Mouse (Mus musculus) midbrain, embryonic 15.5 days (tissue): ENCODE data around the gene Baz2b. TPM values are rescaled to one million over a fixed set of nuclear protein-coding genes. Genes with fewer than 3 reads are reported as not detected.
A peak's percentile ranks its signal among the peaks of the same experiment; 100 is the strongest.

Source experiments
- ATAC-seq: fragments of 200-750 bp; cut with Nextera tagmentation; replicated peaks from 2 replicates; pipeline ENCODE4 v1.8.0; 2017; ENCODE audit warnings: moderate TSS enrichment
- H3K27ac ChIP-seq: fragments of 300-500 bp; sonication (generic); 2 replicates; pipeline ENCODE4 v1.5.1; 2015; ENCODE audit warnings: mild to moderate bottlenecking, inconsistent platforms
- H3K27me3 ChIP-seq: fragments of 300-500 bp; sonication (generic); replicated peaks from 2 replicates; pipeline ENCODE4 v1.6.1; 2015; ENCODE audit warnings: inconsistent platforms
- H3K36me3 ChIP-seq: fragments of 300-500 bp; sonication (generic); replicated peaks from 2 replicates; pipeline ENCODE4 v1.6.1; 2015; ENCODE audit warnings: inconsistent platforms
- H3K4me1 ChIP-seq: fragments of 300-500 bp; sonication (generic); 2 replicates; pipeline ENCODE4 v1.6.1; 2015; ENCODE audit warnings: inconsistent platforms
- H3K4me2 ChIP-seq: fragments of 300-500 bp; sonication (generic); 2 replicates; pipeline ENCODE4 v1.6.1; 2015; ENCODE audit warnings: inconsistent platforms, mild to moderate bottlenecking, moderate library complexity
- H3K4me3 ChIP-seq: fragments of 300-500 bp; sonication (generic); 2 replicates; pipeline ENCODE4 v1.5.1; 2015; ENCODE audit warnings: mild to moderate bottlenecking, inconsistent platforms
- H3K9ac ChIP-seq: fragments of 300-500 bp; sonication (generic); 2 replicates; pipeline ENCODE4 v1.6.1; 2015; ENCODE audit warnings: mild to moderate bottlenecking, inconsistent platforms
- H3K9me3 ChIP-seq: fragments of 300-500 bp; sonication (generic); 2 replicates; pipeline ENCODE4 v1.6.1; 2016; ENCODE audit warnings: inconsistent platforms
- WGBS: fragments of 180-500 bp; shearing (Covaris S2); methylation state at CpG from one replicate; pipeline ENCODE4 v1.1.7; 2015; ENCODE audit warnings: mixed read lengths; 5-methylcytosine and 5-hydroxymethylcytosine counted together
- polyA plus RNA-seq: library from polyadenylated mRNA; unstranded; fragments of >200 nt; fragmentation: Nextera tagmentation; extraction: Ambion mirVana; gene quantifications from 2 replicates; pipeline ENCODE4 v1.2.1, GENCODE M21; 2015

Gene Baz2b
- polyA plus RNA-seq, 1 experiment from 2014 or later, result 86.7 TPM

GRCm38 (mm10) chr2:60216547-60217153 lies 7.0 kb upstream of the Baz2b start:
- H3K36me3 ChIP-seq, result no peaks in the 10 kb centered on the region
- H3K27me3 ChIP-seq, result no peaks in the 10 kb centered on the region
- H3K9me3 ChIP-seq, result no peaks in the 10 kb centered on the region
- H3K4me3 ChIP-seq, result no peak overlapping the region
- peaks cover 32% of the 10 kb centered on the region for H3K4me1 ChIP-seq
- no peak for ATAC-seq
- 89% methylated on average over 4 of the region's 4 CpGs for WGBS
- no peak overlapping the region for H3K27ac ChIP-seq
- no peak overlapping the region for H3K4me2 ChIP-seq
- no peak overlapping the region for H3K9ac ChIP-seq

GRCm38 (mm10) chr2:60214683-60215082 lies 5.0 kb upstream of the Baz2b start:
- no peak overlapping the region for H3K4me3 ChIP-seq
- WGBS, result 96% methylated on average over 2 of the region's 2 CpGs
- no peaks in the 10 kb centered on the region for H3K27me3 ChIP-seq
- ATAC-seq, result no peak
- H3K9me3 ChIP-seq, result no peaks in the 10 kb centered on the region
- H3K36me3 ChIP-seq, result no peaks in the 10 kb centered on the region
- peaks cover 34% of the 10 kb centered on the region for H3K4me1 ChIP-seq
- H3K4me2 ChIP-seq, result no peak overlapping the region
- no peak overlapping the region for H3K9ac ChIP-seq
- H3K27ac ChIP-seq, result no peak overlapping the region

- Histone ChIP-seq H3K4me3 (no peak overlapping the region), H3K4me2 (no peak overlapping the region), H3K27ac (no peak overlapping the region), H3K27me3 (no peaks in the 10 kb centered on the region), H3K9me3 (no peaks in the 10 kb centered on the region), H3K36me3 (no peaks in the 10 kb centered on the region), H3K4me1 (peaks cover 39% of the 10 kb centered on the region), H3K9ac (no peak overlapping the region)
- no peak for ATAC-seq
Observed at GRCm38 (mm10) chr2:60212488-60212887, 2.8 kb upstream of the Baz2b start.

GRCm38 (mm10) chr2:60210821-60211220 lies 1.2 kb upstream of the Baz2b start:
- Histone ChIP-seq H3K27ac (peak overlapping the region; percentile 92), H3K9ac (peak overlapping the region; percentile 78), H3K9me3 (no peaks in the 10 kb centered on the region), H3K4me1 (peaks cover 34% of the 10 kb centered on the region), H3K36me3 (no peaks in the 10 kb centered on the region), H3K4me2 (peak overlapping the region; percentile 59), H3K4me3 (peak overlapping the region; percentile 84), H3K27me3 (no peaks in the 10 kb centered on the region)
- peak; percentile 10; the same call in 1 of the 2 replicates for ATAC-seq
- 24% methylated on average over 5 of the region's 5 CpGs for WGBS

GRCm38 (mm10) chr2:60209122-60209611 lies 472 bp downstream of the Baz2b start:
- H3K9me3 ChIP-seq, result no peaks in the 10 kb centered on the region
- peaks cover 31% of the 10 kb centered on the region for H3K4me1 ChIP-seq
- 1% methylated on average over 35 of the region's 35 CpGs for WGBS
- peak; percentile 59 for ATAC-seq
- no peaks in the 10 kb centered on the region for H3K36me3 ChIP-seq
- H3K9ac ChIP-seq, result peak overlapping the region; percentile 78
- H3K4me2 ChIP-seq, result peak overlapping the region; percentile 50
- H3K27ac ChIP-seq, result peak overlapping the region; percentile 92
- no peaks in the 10 kb centered on the region for H3K27me3 ChIP-seq
- H3K4me3 ChIP-seq, result peak overlapping the region; percentile 84

GRCm38 (mm10) chr2:60205795-60206194 lies 3.8 kb downstream of the Baz2b start:
- H3K4me1 ChIP-seq, result peaks cover 10% of the 10 kb centered on the region
- no peaks in the 10 kb centered on the region for H3K27me3 ChIP-seq
- H3K9ac ChIP-seq, result no peak overlapping the region
- ATAC-seq, result no peak
- H3K27ac ChIP-seq, result no peak overlapping the region
- no peaks in the 10 kb centered on the region for H3K9me3 ChIP-seq
- no peak overlapping the region for H3K4me2 ChIP-seq
- no peak overlapping the region for H3K4me3 ChIP-seq
- 48% methylated on average over 6 of the region's 6 CpGs for WGBS
- no peaks in the 10 kb centered on the region for H3K36me3 ChIP-seq

- no peak overlapping the region for H3K4me3 ChIP-seq
- H3K27ac ChIP-seq, result no peak overlapping the region
- no peak overlapping the region for H3K9ac ChIP-seq
- peaks cover 8% of the 10 kb centered on the region for H3K4me1 ChIP-seq
- H3K27me3 ChIP-seq, result no peaks in the 10 kb centered on the region
- H3K9me3 ChIP-seq, result no peaks in the 10 kb centered on the region
- no peak overlapping the region for H3K4me2 ChIP-seq
- WGBS, result 91% methylated on average over 6 of the region's 6 CpGs
- no peaks in the 10 kb centered on the region for H3K36me3 ChIP-seq
- ATAC-seq, result no peak
Observed at GRCm38 (mm10) chr2:60204162-60204561, 5.5 kb downstream of the Baz2b start.

- H3K9ac ChIP-seq, result no peak overlapping the region
- H3K4me2 ChIP-seq, result no peak overlapping the region
- H3K27ac ChIP-seq, result no peak overlapping the region
- no peaks in the 10 kb centered on the region for H3K36me3 ChIP-seq
- 97% methylated on average over 4 of the region's 4 CpGs for WGBS
- ATAC-seq, result no peak
- H3K4me1 ChIP-seq, result peaks cover 8% of the 10 kb centered on the region
- H3K27me3 ChIP-seq, result no peaks in the 10 kb centered on the region
- no peak overlapping the region for H3K4me3 ChIP-seq
- no peaks in the 10 kb centered on the region for H3K9me3 ChIP-seq
Observed at GRCm38 (mm10) chr2:60203733-60204132, 5.9 kb downstream of the Baz2b start.

GRCm38 (mm10) chr2:60202900-60203530 lies 6.6 kb downstream of the Baz2b start:
- no peaks in the 10 kb centered on the region for H3K27me3 ChIP-seq
- H3K4me3 ChIP-seq, result no peak overlapping the region
- no peak overlapping the region for H3K9ac ChIP-seq
- no peak for ATAC-seq
- no peak overlapping the region for H3K4me2 ChIP-seq
- H3K9me3 ChIP-seq, result no peaks in the 10 kb centered on the region
- H3K36me3 ChIP-seq, result no peaks in the 10 kb centered on the region
- no peak overlapping the region for H3K27ac ChIP-seq
- WGBS, result 86% methylated on average over 8 of the region's 8 CpGs
- H3K4me1 ChIP-seq, result peaks cover 5% of the 10 kb centered on the region

GRCm38 (mm10) chr2:60200667-60201066 lies 9.0 kb downstream of the Baz2b start:
- H3K4me2 ChIP-seq, result no peak overlapping the region
- no peak overlapping the region for H3K9ac ChIP-seq
- no peak overlapping the region for H3K4me3 ChIP-seq
- no peaks in the 10 kb centered on the region for H3K4me1 ChIP-seq
- no peak overlapping the region for H3K27ac ChIP-seq
- no peak for ATAC-seq
- H3K36me3 ChIP-seq, result no peaks in the 10 kb centered on the region
- 58% methylated on average over 8 of the region's 8 CpGs for WGBS
- no peaks in the 10 kb centered on the region for H3K9me3 ChIP-seq
- no peaks in the 10 kb centered on the region for H3K27me3 ChIP-seq

GRCm38 (mm10) chr2:60200051-60200562 lies 9.5 kb downstream of the Baz2b start:
- Histone ChIP-seq H3K36me3 (no peaks in the 10 kb centered on the region), H3K9ac (no peak overlapping the region), H3K4me1 (no peaks in the 10 kb centered on the region), H3K27ac (no peak overlapping the region), H3K4me2 (no peak overlapping the region), H3K9me3 (no peaks in the 10 kb centered on the region), H3K27me3 (no peaks in the 10 kb centered on the region), H3K4me3 (no peak overlapping the region)
- ATAC-seq, result no peak
- WGBS, result 95% methylated on average over 5 of the region's 5 CpGs

- H3K27ac ChIP-seq, result no peak overlapping the region
- H3K9me3 ChIP-seq, result no peaks in the 10 kb centered on the region
- H3K27me3 ChIP-seq, result no peaks in the 10 kb centered on the region
- no peaks in the 10 kb centered on the region for H3K36me3 ChIP-seq
- no peak for ATAC-seq
- 41% methylated on average over 1 of the region's 1 CpGs for WGBS
- H3K4me3 ChIP-seq, result no peak overlapping the region
- no peaks in the 10 kb centered on the region for H3K4me1 ChIP-seq
- no peak overlapping the region for H3K9ac ChIP-seq
- H3K4me2 ChIP-seq, result no peak overlapping the region
Observed at GRCm38 (mm10) chr2:60196841-60197240, 12.8 kb downstream of the Baz2b start.

GRCm38 (mm10) chr2:60181696-60182095 lies 27.9 kb downstream of the Baz2b start:
- WGBS, result 58% methylated on average over 2 of the region's 2 CpGs

More at GRCm38 (mm10) chr2:60181696-60182095, 27.9 kb downstream of the Baz2b start:
- no peaks in the 10 kb centered on the region for H3K36me3 ChIP-seq
- H3K4me1 ChIP-seq, result no peaks in the 10 kb centered on the region
- no peak overlapping the region for H3K4me3 ChIP-seq
- H3K9me3 ChIP-seq, result no peaks in the 10 kb centered on the region
- no peak overlapping the region for H3K9ac ChIP-seq
- no peak overlapping the region for H3K4me2 ChIP-seq
- H3K27me3 ChIP-seq, result no peaks in the 10 kb centered on the region
- no peak for ATAC-seq
- H3K27ac ChIP-seq, result no peak overlapping the region
